Mouse (Mus musculus) B cell, adult 67 days (primary cell): ENCODE measurements around the gene Brs3. TPM values are rescaled to one million over a fixed set of nuclear protein-coding genes. Genes with fewer than 3 reads are reported as not detected.

Experiments used
- total RNA-seq, 2 experiments: library from RNA; stranded (reverse); gene quantifications; 4 replicates each; pipeline ENCODE4 v1.2.4; 2023

The Brs3 gene
- not detected for total RNA-seq

GRCm38 (mm10) chrX:57042774-57043173 lies at the start of gene Brs3:
Gene Brs3, plus strand, starts transcription at chrX:57043074.

GRCm38 (mm10) chrX:57053174-57053992 lies 10.5 kb downstream of the Brs3 start, which contains the start of gene Htatsf1:
Gene Htatsf1, plus strand, starts transcription at chrX:57053583.

GRCm38 (mm10) chrX:57087806-57088205 lies 44.9 kb downstream of the Brs3 start, which contains the start of gene Vgll1:
Gene Vgll1, plus strand, starts transcription at chrX:57088106.

Other genes starting within 250 kb of the Brs3 start
- under 1 TPM; 0.55 to 0.62 TPM for gene Map7d3, start 220.7 kb upstream of the Brs3 start, total RNA-seq
- gene Adgrg4, start 172.9 kb upstream of the Brs3 start, total RNA-seq: not detected
- 10 to 100 TPM; 34.8 to 44.7 TPM for gene Htatsf1, start 10.5 kb downstream of the Brs3 start, total RNA-seq
- gene Vgll1, start 45.0 kb downstream of the Brs3 start, total RNA-seq: not detected
- gene Cd40lg, start 169.1 kb downstream of the Brs3 start, total RNA-seq: under 1 TPM in 1 of 2 experiments, not detected in 1; 0.58 TPM